Mouse (Mus musculus) heart, embryonic 14.5 days (tissue): ENCODE measurements around the gene Adgrg2. TPM values are rescaled to one million over a fixed set of nuclear protein-coding genes. Genes with fewer than 3 reads are reported as not detected.

Source experiments
- ATAC-seq: fragments of 200-750 bp; cut with Nextera tagmentation; 2 replicates; pipeline ENCODE4 v1.8.0; 2017; ENCODE audit warnings: low read depth, moderate TSS enrichment; ENCODE audit not compliant: insufficient number of reproducible peaks, insufficient read depth, low FRiP score
- H3K27ac ChIP-seq, 2 experiments: fragments of 200-500 bp in 1 of 2; fragments of 300-500 bp in 1 of 2; sonication (generic) in 1 of 2; replicated peaks in 1 of 2; 2 replicates each; pipeline ENCODE4 v1.5.1; 2012 to 2014; ENCODE audit warnings: low read depth in 2 of 2, low read length in 2 of 2, control low read depth in 1 of 2, mild to moderate bottlenecking in 1 of 2, mixed read lengths in 1 of 2; ENCODE audit not compliant: control insufficient read depth in 1 of 2, insufficient read depth in 1 of 2
- H3K27me3 ChIP-seq: fragments of 300-500 bp; sonication (generic); 2 replicates; pipeline ENCODE4 v1.6.1; 2014; ENCODE audit warnings: mild to moderate bottlenecking, low read length, control low read depth; ENCODE audit not compliant: control insufficient read depth, insufficient read depth
- H3K36me3 ChIP-seq: fragments of 300-500 bp; sonication (generic); 2 replicates; pipeline ENCODE4 v1.6.1; 2014; ENCODE audit warnings: mild to moderate bottlenecking, control low read depth, low read length, mixed read lengths; ENCODE audit not compliant: control insufficient read depth, insufficient read depth
- H3K4me1 ChIP-seq, 2 experiments: fragments of 200-500 bp in 1 of 2; fragments of 300-500 bp in 1 of 2; sonication (generic) in 1 of 2; 2 replicates each; pipeline ENCODE4 v1.6.1; 2012 to 2014; ENCODE audit warnings: low read length in 2 of 2, control low read depth in 1 of 2, mixed read lengths in 1 of 2; ENCODE audit not compliant: control insufficient read depth in 2 of 2, insufficient read depth in 2 of 2
- H3K4me2 ChIP-seq: fragments of 300-500 bp; sonication (generic); 2 replicates; pipeline ENCODE4 v1.6.1; 2014; ENCODE audit warnings: mild to moderate bottlenecking, low read length
- H3K4me3 ChIP-seq, 2 experiments: fragments of 200-500 bp in 1 of 2; fragments of 300-500 bp in 1 of 2; sonication (generic) in 1 of 2; 2 replicates each; pipeline ENCODE4 v1.5.1; 2012 to 2014; ENCODE audit warnings: low read length in 2 of 2, mild to moderate bottlenecking in 2 of 2, control low read depth in 1 of 2, low read depth in 1 of 2, moderate library complexity in 1 of 2; ENCODE audit not compliant: control insufficient read depth in 1 of 2, insufficient read depth in 1 of 2
- H3K9ac ChIP-seq: fragments of 300-500 bp; sonication (generic); 2 replicates; pipeline ENCODE4 v1.6.1; 2014; ENCODE audit warnings: mild to moderate bottlenecking, low read length
- H3K9me3 ChIP-seq: fragments of 300-500 bp; sonication (generic); 2 replicates; pipeline ENCODE4 v1.6.1; 2016; ENCODE audit warnings: low read length, control low read depth; ENCODE audit not compliant: control insufficient read depth
- WGBS: fragments of 180-500 bp; shearing (Covaris S2); extraction: QIAGEN DNeasy Blood & Tissue Kit; methylation state at CpG from one replicate; pipeline ENCODE4 v1.1.7; 2014; 5-methylcytosine and 5-hydroxymethylcytosine counted together
- polyA plus RNA-seq: library from polyadenylated mRNA; unstranded; fragments of >200 nt; fragmentation: Nextera tagmentation; extraction: Ambion mirVana; gene quantifications from 2 replicates; pipeline ENCODE4 v1.2.1, GENCODE M21; 2014

The Adgrg2 gene
- polyA plus RNA-seq, 1 experiment from 2014 or later, result 0.99 TPM

GRCm38 (mm10) chrX:160502048-160503041 lies 111.9 kb downstream of the Adgrg2 start, which contains the start of gene Phka2:
TSS of gene Phka2 (plus strand) at chrX:160502166.
- H3K4me1 ChIP-seq, result no peaks in the 10 kb centered on the region
- peak within 1 kb of the TSS; percentile 69 for H3K4me2 ChIP-seq
- H3K36me3 ChIP-seq, result no peaks in the 10 kb centered on the region
- WGBS, result 14% methylated on average over 61 of the region's 61 CpGs
- peak; percentile 93 for ATAC-seq
- no peaks in the 10 kb centered on the region for H3K9me3 ChIP-seq
- H3K9ac ChIP-seq, result peak within 1 kb of the TSS; percentile 74
- H3K4me3 ChIP-seq, result peak within 1 kb of the TSS; percentile 60 to 80
- H3K27me3 ChIP-seq, result no peaks in the 10 kb centered on the region
- peak within 1 kb of the TSS; percentile 90 to 95 for H3K27ac ChIP-seq

GRCm38 (mm10) chrX:160509046-160509445 lies 118.6 kb downstream of the Adgrg2 start:
- Histone ChIP-seq H3K27me3 (no peaks in the 10 kb centered on the region), H3K4me3 (no peak overlapping the region), H3K9me3 (no peaks in the 10 kb centered on the region), H3K9ac (no peak overlapping the region), H3K4me1 (no peaks in the 10 kb centered on the region), H3K27ac (no peak overlapping the region), H3K4me2 (no peak overlapping the region), H3K36me3 (no peaks in the 10 kb centered on the region)
- WGBS, result 34% methylated on average over 1 of the region's 1 CpGs
- no peak for ATAC-seq

- H3K36me3 ChIP-seq, result no peaks in the 10 kb centered on the region
- H3K4me1 ChIP-seq, result no peaks in the 10 kb centered on the region
- no peak for ATAC-seq
- no peaks in the 10 kb centered on the region for H3K9me3 ChIP-seq
- no peak overlapping the region for H3K4me2 ChIP-seq
- H3K9ac ChIP-seq, result no peak overlapping the region
- H3K4me3 ChIP-seq, result no peak overlapping the region
- H3K27ac ChIP-seq, result no peak overlapping the region; a peak in 1 of 4 replicates
- no peaks in the 10 kb centered on the region for H3K27me3 ChIP-seq
- 60% methylated on average over 2 of the region's 2 CpGs for WGBS
Observed at GRCm38 (mm10) chrX:160510197-160510596, 119.7 kb downstream of the Adgrg2 start.

GRCm38 (mm10) chrX:160516027-160516426 lies 125.5 kb downstream of the Adgrg2 start:
- Histone ChIP-seq H3K4me1 (no peaks in the 10 kb centered on the region), H3K27ac (no peak overlapping the region), H3K36me3 (no peaks in the 10 kb centered on the region), H3K27me3 (no peaks in the 10 kb centered on the region), H3K9ac (no peak overlapping the region), H3K4me2 (no peak overlapping the region), H3K9me3 (no peaks in the 10 kb centered on the region), H3K4me3 (no peak overlapping the region)
- no peak for ATAC-seq

- no peak overlapping the region for H3K27ac ChIP-seq
- peaks cover 36% of the 10 kb centered on the region for H3K36me3 ChIP-seq
- H3K9ac ChIP-seq, result no peak overlapping the region
- no peaks in the 10 kb centered on the region for H3K27me3 ChIP-seq
- WGBS, result 53% methylated on average over 2 of the region's 2 CpGs
- no peak overlapping the region for H3K4me3 ChIP-seq
- no peaks in the 10 kb centered on the region for H3K4me1 ChIP-seq
- H3K4me2 ChIP-seq, result no peak overlapping the region
- ATAC-seq, result no peak
- H3K9me3 ChIP-seq, result no peaks in the 10 kb centered on the region
Observed at GRCm38 (mm10) chrX:160542772-160543171, 152.3 kb downstream of the Adgrg2 start.

Other genes starting within 250 kb of the Adgrg2 start
- gene Phka2, start 111.5 kb downstream of the Adgrg2 start, polyA plus RNA-seq, result 27.2 and 27.4 TPM in 2 replicates